Mouse (Mus musculus): ENCODE results near the gene Mup22.
"Not testable (repeated sequence)": the region's sequence is repeated elsewhere in the genome, so short reads cannot be mapped to it uniquely, and the experiment has no call there.

Mup22 gene

DNA sequence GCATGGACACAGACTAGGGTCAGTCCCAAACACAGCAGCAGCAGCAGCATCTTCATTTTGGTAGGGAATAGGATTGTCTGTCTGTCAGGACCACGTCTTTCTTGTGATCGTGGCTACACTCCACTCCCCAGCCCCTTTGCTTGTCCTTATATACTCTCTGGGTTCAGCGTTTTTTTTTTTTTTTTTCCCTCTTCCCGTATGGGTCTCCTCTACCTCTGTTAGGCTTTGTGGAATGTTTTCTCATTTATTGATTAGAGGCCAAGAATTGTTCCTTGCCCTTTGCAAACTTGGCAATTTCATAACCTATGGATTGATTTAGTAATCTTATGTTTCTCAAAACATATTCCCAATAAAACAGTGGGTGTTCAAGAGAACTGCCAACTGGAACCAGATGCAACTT, at the start of gene Mup22:
Gene Mup22, minus strand, starts transcription at position 101 of the 400 bp plus-strand sequence.
- not testable (repeated sequence) for DNase-seq

DNA sequence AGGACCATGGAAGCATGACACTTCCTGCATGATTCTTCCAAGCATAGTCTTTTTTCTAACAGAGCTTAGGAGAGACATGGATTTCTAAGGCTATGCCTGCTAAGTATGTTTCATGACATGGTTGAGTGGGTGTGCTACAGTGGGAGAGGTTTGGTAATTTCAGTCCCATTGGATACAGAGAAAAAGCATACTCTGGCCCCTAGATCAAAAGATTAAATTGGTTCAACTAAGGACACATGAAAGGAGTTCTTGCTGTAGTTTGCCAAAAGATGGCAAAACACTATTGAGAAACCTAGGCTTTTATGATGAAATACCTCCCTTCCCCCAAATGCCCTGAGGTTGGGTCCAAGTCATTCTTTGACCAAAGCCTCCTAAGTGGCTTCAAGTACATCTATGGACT, 19.6 kb upstream of the Mup22 start:
- not testable (repeated sequence) for DNase-seq
